Mouse (Mus musculus): Measurements from ENCODE around the gene Gm5136. TPM values are rescaled to one million over a fixed set of nuclear protein-coding genes. Genes with fewer than 3 reads are reported as not detected.

Gene Gm5136
- not detected for total RNA-seq (2021)
- long read RNA-seq, experiment 1, result 0 reads
- long read RNA-seq, experiment 2, result 0 reads

- no peak for DNase-seq
Measured at GRCm38 (mm10) chr10:108699946-108700345, at the start of gene Gm5136. Gene Gm5136, minus strand, starts transcription at chr10:108700160.

DNA sequence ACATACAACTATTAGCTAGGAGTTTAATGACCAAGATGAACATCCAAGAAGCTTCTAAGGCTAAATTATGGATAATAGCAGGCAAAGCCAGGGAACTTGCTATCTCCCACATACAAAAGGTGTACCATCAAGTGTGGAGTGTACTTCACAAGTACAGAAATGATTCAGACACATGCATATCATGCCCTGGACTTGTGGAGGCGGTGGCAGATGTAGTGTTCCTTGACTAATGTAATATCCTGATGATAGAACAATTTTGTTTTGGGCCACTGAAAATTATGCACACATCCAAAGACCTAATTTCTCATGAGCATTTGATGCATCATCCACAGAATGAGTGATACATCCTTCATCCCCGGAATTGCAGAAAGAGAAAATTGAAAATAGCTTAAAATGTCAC is 43.8 kb upstream of the Gm5136 start:
- no peak for DNase-seq

DNA sequence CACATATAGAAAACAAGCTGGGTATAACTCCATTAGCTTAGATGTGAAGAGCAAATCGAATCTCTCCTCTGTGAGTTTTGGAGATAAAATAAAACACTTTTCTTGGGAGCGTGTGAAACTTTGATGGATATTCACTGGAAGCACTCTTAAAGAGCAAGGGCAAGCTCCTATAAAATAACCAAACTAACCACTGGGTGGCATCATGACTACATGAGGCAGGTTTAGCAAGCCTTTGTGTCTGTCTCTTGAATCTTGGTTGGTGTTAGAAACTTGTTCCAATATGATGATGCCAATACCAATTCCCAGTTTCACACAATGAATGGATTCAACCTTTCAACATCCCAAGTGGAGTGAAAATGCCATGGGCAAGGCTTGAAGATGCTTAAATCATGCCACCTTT is 34.0 kb upstream of the Gm5136 start:
- peak; percentile 3 to 35 for DNase-seq

DNA sequence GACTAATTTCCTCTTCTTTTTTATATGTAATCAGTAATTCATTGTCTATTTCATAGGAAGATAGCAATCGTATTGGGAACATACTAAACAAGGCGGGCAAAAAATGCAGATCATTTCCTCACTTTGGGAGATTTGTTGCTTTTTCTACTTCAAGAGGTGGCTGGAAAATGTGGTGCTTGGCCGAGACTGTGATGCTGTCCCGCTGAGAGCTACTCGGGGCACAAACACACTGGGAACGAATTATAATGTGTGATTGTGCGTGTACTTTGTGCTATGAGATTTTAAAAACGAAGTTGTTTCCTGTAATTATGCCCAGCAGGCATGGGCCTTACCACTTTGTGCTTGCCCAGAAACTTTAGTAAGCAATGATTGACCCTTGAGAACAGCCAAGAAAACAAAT is 29.0 kb upstream of the Gm5136 start:
- no peak for DNase-seq

GRCm38 (mm10) chr10:108726391-108726790 is 26.4 kb upstream of the Gm5136 start:
- DNase-seq, result no peak

- no peak for DNase-seq
Measured at GRCm38 (mm10) chr10:108724878-108725277, 24.9 kb upstream of the Gm5136 start.

GRCm38 (mm10) chr10:108710514-108710913 is 10.6 kb upstream of the Gm5136 start:
- no peak for DNase-seq

DNA sequence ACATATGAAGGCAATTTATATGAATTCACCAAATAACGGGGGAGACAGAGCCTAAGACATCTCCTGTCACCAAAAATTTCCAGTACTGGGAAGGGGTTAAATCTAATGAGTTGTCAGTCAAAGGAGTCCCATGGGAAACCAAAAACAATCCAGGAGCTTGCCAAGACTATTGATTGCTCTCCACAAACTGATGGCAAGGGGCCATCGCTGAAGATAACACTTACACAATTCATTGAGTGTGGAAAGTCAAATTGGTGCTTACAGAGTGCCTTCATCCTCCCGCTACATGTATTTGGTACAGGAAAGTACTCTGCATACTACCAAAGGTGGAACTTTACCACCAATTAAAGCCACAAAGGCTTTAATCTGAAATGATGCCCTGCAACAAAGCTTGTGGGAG is 5.7 kb upstream of the Gm5136 start:
- DNase-seq, result no peak

- no peak for DNase-seq
Measured at GRCm38 (mm10) chr10:108701361-108702128, 1.6 kb upstream of the Gm5136 start.

DNA sequence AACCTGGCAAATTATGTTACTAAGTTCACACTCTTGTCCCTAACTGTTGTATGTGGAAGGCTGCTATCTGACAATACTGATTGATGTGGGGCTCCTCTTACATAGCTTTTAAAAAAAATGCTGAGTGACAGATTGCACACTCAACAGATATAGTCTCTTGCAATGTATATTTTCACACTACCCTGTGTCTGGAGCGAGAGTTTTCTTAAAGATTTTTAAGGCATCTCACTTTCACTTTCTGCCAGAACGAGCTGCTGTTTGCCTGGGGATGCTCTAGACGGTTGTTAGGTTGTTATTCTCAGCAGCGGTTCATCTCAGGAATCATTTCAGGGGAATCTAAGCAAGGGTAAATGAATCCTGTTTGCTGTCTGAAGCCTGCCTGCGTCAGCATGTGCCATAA is 2.9 kb downstream of the Gm5136 start:
- DNase-seq, result no peak

GRCm38 (mm10) chr10:108690954-108691353 is 9.0 kb downstream of the Gm5136 start:
- DNase-seq, result no peak

DNA sequence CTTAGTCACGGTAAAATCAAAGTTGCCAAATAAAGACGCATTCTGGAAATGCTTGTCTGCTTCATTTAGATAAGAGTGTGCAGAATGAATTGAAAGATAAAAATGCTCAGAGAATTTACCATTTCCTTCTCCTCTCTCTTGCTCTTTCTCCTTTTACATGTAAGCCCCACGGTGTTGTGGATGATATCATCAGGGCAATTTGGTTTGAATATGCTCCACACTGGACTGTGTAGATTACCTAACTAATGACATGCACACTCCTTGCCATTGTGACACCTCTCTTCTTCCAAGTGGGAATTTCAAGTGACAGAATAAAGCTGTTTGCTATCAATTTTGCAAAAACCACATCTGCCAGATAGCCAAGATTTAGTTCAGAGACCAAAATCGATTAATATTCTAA is 13.3 kb downstream of the Gm5136 start:
- no peak for DNase-seq

DNA sequence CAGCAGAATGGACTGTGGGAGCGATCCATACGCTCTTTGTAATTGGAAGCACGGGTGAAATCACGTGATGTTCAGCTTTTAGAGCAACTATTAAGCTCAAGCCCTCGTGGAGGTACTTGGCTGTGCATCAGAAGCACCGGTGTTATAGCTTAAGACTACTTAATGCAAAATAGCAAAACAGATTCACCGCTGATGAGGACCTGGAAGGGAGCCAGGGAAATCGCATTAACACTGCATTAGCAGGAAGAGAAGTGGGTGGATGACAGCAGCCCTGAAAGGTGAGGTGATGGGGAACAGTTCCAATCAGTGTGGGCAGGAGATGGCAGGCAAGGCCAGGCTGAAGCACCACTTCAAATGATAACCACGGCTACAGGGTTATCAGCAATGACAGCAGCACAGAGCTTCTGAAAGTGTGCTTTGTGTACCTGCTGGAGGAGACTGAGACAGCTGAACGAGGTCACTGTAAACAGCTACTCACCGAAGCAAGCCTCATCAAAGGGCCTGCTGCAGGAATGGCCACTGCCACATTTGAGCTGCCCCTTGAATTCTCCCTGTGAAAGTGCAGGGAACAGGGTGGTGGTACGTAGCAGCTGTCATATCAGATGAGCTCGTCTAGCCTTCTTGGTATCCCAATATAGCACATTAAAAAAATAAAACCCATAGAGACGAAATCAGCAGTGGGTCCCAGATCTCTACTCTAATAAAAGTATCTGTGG is 20.1 kb downstream of the Gm5136 start:
- DNase-seq, result no peak

DNA sequence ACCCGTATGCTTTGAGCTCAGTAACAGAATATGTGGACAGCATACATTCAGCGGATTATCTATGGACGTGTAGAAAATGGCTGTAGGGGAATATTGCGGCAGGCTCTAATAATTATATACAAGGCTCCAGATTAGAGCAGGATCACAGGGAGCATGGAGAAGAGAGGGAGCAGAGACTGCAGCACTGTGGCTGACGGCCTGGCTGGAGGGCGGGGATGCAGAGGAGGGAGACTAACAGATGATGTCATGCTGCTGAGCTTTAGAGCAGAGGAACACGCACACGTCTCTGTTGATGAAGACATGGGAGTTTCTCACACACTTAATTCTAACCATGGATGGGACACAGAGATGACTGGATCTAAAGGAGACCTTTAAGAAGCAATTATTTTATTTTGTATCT is 22.9 kb downstream of the Gm5136 start:
- no peak for DNase-seq

GRCm38 (mm10) chr10:108668944-108669343 is 31.0 kb downstream of the Gm5136 start:
- DNase-seq, result no peak

- DNase-seq, result no peak
Measured at GRCm38 (mm10) chr10:108660295-108660694, 39.7 kb downstream of the Gm5136 start.

GRCm38 (mm10) chr10:108658300-108658699 is 41.7 kb downstream of the Gm5136 start:
- DNase-seq, result no peak

DNA sequence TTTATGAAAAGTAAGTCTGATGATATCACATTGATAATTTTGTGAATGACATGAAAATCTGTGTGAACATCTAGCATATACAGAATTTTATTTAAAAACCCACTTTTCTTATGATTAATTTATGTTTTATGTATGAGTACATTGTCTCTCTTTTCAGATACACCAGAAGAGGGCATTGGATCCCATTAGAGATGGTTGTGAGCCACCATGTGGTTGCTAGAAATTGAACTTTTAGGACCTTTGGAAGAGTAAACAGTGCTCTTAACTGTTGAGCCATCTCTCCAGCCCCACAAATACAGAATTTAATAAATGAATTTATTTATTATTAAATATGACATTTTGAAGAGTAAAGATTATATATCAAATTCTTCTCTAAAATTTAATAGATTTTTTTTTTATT is 42.3 kb downstream of the Gm5136 start:
- no peak for DNase-seq

- DNase-seq, result no peak
Measured at GRCm38 (mm10) chr10:108656898-108657297, 43.1 kb downstream of the Gm5136 start.

DNA sequence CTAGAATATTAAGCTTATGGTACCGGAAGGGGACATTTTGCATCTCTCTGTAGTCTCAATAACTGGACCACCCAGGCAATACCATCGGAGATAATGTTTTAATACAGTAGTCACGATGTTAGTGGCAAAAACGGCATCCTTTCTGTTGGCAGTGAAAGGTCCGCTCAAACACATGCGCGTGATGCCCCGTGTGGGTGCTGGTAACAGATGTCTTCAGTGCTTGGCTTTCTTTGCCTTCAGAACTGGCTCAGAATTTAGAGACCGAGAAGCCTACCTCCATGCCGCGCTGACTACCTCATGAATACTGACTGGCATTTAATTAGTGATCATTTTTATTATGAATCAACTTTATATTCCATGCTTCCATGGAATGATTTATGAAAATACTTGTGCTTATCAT is 44.9 kb downstream of the Gm5136 start:
- no peak for DNase-seq

DNA sequence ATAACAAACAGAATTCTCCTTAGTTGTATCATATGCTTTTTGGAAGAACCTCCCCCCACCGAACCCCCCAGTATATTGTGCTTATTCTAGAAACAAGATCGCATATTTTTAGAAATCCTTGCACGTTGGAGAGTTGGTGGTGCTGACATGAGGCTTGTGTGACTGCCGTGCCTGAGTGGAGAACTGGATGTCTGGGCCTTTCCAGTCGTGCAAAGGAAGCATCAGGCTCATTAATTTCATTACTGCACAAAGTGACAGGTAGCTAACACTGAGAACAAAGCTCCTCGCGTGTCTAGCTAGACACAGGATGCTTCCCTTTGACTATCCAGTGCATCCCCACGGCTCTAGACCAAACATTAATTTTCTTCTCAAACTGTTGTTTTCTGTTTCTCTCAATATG is 47.1 kb downstream of the Gm5136 start:
- DNase-seq, result no peak

GRCm38 (mm10) chr10:108652066-108652465 is 47.9 kb downstream of the Gm5136 start:
- DNase-seq, result no peak

- DNase-seq, result no peak
Measured at GRCm38 (mm10) chr10:108649174-108649573, 50.8 kb downstream of the Gm5136 start.
